Mouse (Mus musculus): ENCODE data around the gene Rnf152.

Rnf152 gene

DNA sequence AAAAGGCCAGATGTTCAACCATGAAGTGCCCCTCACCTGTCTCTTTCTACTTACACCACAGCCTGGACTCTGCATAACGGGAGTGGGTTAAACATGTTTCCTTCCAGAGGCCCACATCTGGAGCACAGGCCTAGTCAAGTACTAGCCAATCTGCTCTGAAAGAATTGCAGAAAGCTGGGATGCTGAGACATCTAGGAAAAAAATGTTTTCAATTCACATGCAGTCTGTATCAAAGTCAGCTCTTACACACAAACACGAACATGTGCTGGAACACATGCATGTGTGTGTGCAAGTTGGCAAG is 44.0 kb downstream of the Rnf152 start:
- DNase-seq (ENCODE audit: low spot score in 2 of 2), result no peak

DNA sequence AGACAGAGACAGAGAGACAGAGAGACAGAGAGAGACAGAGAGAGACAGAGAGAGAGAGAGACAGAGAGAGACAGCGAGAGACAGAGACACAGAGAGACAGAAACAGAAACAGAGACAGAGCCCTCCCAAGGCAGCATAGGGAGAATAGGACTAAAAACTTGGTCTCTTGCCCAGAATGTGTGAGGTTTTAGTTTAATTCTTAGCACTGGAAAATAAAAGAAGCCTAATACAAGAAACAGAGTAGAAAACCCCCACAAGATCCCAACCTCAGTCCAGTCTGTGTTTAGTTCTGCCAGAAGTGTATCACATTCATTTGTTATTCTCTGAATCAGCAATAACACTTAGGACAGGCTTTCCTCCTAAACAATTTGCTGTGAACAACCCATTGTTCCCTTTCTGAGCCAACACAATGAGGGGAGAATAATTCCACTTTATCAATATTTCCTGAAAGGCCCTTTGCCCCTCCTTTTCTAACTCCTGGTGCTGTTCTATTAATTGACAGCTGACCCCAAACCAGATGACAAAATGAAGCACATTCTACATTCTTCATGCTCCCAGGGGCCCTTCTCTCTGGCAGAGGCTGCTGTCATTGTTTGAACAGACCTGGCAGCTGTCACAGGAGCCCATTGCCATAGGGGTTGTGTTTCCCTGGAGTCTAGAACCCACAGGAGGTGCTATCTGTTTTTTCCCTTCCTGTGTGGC is 44.5 kb downstream of the Rnf152 start:
- DNase-seq (ENCODE audit: low spot score in 2 of 2), result no peak

DNA sequence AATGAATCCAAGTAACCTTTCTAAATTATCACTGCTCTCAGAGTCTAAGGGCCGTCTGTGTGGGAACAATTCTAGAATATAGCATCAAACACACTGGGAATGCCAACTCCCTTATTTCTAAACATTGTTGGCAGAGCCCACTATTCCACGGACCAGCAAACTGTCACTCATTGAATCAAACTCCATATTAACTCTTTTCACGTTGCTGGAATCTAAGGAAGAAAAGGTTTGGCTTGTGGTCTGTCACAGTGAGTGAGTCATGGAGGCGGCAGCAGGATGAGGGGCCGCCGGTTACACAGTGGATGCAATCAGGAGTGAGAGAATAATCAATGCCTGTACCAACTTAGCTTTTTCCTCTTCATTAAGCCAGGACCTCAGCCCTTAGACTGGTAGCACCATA is 54.3 kb downstream of the Rnf152 start:
- DNase-seq (ENCODE audit: low spot score in 2 of 2), result no peak

DNA sequence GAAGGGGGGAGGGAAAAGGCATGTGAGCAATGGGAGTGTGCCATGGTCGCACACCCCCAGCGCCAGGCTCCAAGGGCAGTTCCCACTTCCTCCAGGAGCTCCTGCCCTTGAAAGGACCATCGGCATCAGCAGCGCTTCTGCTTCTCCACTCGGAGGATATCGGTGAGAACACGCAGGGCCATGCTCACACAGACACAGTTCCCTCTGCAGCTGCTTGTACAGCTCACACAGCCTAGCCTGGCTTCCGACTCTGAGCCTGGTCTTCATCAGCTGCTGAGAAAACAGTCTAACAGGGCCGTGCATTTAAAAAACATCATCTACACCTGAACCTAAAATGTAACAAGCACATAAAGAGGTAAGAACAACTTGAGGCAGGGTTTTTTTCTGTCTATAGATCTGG is 54.7 kb downstream of the Rnf152 start:
- DNase-seq (ENCODE audit: low spot score in 2 of 2), result no peak

DNA sequence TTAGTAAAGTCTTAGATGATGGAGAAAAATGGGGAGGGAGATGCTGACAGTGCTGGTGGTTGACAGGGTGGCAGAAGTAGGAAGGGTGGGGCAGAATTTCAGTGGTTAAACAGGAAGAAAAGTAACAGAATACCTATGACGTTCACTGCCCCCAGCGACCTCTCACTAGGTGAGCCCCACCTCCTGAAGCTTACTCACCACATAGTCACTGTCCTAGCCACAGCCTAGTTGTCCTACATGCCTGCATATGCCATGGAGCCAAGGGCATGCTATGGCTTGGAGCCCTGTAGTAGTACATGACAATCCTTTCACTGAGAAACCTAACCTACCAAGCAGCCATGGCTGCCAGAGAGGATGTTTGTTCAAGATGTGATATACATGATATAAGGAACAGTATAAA is 64.7 kb downstream of the Rnf152 start:
- DNase-seq (ENCODE audit: low spot score in 2 of 2), result no peak

DNA sequence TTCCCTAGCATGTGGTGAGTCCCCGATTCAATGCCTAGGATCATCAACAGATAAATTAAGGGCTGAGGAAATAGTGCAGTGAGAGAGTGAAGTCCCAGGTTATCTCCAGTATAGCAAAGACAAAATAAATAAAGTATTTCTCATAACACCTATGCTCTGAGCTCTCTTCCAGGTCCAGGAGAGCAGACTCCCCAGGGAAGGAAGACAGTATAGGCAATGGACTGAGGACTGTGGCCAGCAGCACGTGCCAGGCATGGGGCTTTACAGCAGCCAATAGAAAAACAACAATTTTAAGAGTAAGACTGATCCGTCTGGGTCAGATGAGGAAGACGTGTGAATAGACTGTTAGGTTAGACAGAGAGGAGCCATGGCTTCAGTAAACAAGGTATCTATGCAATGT is 69.0 kb downstream of the Rnf152 start:
- no peak for DNase-seq (ENCODE audit: low spot score in 2 of 2)

DNA sequence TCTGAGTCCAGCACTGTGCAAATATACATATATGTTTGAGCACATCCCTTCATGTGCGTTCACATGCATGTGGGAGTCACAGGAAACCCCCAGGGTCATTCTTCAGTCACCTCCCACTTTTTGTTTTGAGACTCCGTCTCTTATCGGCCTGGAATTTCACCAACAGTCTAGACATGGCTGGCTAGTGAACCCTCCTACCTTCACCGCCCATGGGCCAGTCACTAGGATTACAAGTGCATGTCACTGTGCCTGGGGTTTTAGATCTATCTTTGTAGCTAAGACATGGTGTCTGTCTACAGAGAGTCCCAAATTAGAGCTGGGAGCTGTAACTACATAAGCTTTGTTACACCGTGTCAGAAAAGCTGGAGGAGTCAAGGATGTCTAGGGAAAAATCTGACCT is 69.6 kb downstream of the Rnf152 start:
- no peak for DNase-seq (ENCODE audit: low spot score in 2 of 2)

DNA sequence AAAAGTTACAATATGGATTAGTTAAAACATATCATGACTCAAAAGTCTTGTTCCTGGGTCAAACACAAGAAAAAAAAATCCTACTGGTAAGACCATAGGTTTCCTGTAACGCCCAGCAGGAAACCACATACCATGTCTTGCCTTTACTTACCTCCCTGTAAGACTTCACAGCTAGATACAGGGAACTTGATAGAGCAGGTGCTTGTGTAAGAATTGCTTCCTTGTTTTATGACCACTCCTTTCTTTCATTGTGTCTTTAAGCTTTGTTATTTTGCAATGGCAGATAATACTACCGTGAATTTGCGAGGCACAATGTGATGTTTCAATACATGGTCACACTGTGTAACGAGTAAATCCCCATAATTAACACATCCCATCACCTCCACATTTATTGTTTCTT is 71.5 kb downstream of the Rnf152 start:
- no peak for DNase-seq (ENCODE audit: low spot score in 2 of 2)

DNA sequence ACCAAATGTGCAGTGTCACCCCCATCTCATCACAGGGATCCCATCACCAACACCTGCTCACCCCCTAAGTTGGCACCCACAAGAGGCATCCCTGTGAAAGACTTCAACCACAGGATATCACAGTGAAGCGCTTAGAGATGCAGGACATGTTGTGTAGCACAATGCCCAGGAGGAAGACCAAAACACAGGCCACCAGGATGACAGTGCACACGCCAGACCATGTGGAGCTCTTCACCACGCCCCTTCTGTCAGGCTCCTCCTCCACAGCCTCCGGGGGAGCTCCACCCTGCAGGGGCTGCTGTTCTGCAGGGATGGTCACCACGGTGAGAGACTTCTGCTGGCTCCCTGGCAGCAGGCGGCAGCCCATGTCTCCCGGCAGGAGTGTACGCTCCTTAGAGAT is 72.4 kb downstream of the Rnf152 start:
- no peak for DNase-seq (ENCODE audit: low spot score in 2 of 2)

DNA sequence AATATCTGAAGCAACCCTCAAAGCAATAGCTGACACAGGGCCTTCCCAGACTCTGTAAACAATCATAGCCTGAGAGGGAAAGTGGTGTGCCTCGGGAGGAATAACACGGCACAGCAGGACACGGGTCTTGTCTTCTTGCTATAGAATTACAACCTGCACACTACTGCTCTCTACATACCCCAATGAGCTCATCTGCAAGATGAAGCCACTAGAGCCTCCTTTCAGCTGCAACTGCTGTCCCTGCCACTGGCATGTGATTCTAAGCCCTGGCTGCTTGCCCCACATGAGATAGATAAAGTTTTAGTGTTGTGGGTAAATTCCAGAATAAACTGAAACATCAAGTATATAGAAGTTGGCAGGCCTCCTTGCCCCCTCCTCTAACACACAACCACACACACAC is 75.2 kb downstream of the Rnf152 start:
- DNase-seq (ENCODE audit: low spot score in 2 of 2), result no peak

DNA sequence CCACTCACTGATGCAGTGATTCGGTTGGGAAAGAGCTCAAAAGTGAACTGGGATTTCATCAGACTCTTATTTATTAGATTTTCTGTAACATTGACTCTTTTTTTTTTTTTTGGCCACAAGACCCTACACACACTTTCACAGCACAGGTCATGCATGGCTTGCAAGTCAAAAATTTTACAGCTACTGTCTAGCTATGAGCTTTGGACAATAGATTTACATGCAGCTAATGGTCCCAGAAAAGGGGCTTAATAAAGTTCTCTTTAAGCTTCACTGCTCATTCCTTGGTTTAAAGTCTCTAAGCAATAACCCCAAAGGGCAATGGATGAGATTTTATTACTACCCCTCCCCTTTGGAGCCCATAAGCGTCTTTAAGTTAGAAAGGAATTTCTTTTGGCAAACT is 76.3 kb downstream of the Rnf152 start:
- no peak for DNase-seq (ENCODE audit: low spot score in 2 of 2)

DNA sequence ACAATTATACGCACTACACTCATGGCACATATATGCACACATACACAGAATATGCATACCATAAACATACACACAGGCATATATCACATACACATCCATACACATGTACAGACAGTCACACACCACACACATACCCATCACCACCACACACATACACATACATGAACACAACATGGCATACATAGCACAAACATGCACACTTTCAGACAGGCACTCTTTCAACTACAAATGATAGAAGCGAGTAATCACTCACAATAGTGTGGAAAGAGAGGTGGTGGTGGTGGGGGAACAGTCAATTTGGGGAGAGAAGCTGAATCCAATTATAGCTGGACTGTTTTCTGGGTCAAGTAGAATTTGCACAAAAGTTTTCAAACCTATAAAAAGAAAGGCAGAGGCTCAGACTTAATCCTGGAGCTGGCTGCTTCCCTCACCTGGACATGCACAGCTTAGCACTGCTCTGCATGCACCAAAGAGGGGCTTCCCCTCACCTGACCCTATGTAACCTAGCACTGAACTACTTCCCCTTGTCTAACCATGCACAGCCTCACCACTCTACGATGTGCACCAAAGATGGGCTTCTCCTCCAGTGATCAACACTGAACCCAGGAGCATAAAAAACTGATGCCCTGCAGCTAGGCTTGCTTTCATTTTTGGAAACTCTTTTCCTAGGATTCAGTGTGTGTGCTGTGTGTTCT is 81.9 kb downstream of the Rnf152 start:
- no peak for DNase-seq (ENCODE audit: low spot score in 2 of 2)

DNA sequence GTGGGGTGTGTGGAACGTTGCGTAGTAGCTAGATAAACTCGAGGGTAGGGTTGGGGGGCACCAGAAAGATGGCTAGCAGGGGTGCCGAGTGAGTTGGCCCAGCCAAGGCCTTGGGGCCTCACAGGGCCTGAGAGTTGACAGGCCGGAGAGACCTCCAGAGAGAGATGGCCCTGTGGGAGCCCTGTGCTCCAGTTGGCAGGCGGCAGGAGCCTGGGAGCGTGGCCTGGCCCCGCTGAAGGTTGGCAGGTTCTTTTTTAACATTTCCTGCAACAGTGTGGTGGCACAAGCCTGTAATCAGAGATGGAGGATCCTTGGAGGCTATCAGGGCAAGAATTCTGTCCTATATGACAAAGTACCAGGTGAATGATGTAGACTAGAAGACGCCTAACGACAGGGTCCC is 85.4 kb downstream of the Rnf152 start:
- no peak for DNase-seq (ENCODE audit: low spot score in 2 of 2)

DNA sequence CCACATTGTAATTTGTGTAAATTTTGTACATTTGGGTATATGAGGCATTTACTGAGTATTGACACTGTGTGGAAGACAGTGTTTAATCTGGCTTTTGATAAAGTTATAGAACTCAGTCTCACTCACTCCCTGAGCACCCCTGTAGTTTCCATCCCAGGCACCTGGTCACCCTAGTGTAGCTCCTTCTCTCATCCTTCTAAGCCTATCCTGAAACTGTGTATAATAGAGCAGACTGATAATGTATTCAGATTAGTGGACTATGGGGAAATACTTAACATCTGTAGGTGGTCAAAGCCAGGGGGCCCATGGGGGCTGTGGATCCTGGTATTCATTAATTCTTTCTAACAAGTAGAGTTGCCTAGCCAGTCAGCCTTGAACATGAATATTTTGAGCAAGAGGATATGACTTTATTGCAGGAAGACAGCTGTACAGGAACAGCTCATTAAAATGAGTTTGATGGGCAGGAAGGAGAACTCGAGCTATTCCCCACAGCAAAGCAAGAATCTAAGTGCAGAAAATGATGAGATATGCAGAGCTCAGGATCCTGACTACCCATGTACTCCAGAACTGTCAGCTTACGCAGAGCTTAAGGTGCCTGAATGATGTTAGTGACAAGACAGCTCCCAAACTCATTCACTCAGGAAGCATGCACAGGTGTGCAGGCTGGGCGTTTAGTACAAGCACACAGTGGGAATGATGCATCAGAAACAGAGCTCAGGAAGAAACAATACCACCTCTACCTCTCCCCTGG is 93.1 kb downstream of the Rnf152 start:
- no peak for DNase-seq (ENCODE audit: low spot score in 2 of 2)

DNA sequence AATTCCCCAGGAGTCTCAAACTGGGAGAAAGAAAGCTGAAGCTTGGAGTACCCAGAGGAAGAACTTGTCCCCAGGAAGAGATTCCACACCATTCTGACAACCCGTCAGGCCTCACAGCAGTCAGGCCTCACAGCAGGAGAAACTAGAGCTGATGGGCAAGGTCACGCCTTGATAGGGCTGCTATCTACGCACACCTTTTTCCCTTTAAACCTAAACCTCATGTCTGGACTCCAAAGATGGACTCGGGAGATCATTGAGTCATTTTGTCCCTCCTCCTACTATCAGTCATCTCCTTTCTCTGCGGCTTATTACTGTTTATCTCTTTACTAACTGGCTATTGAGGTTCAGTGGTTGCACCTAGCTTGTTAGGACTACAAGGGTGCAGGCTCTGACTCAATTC is 96.3 kb downstream of the Rnf152 start:
- DNase-seq (ENCODE audit: low spot score in 2 of 2), result no peak

DNA sequence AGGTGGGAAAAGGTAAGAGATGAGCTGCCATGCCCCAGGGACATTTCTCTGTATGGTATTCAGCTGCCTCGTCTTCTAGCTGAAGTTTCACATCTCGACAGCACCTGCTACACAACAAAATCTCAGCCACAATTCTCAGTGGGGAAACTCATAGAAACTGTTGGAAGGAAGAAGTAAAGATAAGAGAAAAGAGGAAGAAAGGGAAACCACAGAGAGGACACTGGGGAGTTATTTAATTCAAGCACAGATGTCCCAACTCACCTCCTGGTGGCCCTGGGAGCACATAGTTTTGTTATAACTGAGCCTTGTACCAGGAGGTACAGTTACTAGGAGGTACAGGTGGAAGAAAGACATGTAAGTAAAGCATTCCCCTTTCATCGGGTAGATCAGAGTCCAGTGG is 99.3 kb downstream of the Rnf152 start:
- no peak for DNase-seq (ENCODE audit: low spot score in 2 of 2)

DNA sequence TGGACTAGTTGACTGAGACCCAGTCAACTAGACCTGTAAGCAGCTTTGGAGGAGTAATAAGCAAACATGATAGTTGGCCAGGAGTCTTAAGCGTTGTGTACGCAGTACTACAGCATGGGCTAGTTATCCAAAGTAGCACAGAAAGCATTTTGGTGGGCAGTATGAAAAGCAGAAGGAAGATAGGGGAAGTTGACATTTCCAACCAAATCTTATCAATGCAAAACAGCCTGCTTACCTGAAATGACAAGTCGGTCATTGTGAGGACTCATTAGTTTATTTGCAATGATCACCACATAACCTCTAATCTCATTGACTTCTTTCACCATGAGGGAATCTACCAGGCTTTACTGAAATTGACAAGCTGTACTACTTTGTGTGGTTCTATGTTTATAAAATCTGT is 107.3 kb downstream of the Rnf152 start:
- no peak for DNase-seq (ENCODE audit: low spot score in 2 of 2)

DNA sequence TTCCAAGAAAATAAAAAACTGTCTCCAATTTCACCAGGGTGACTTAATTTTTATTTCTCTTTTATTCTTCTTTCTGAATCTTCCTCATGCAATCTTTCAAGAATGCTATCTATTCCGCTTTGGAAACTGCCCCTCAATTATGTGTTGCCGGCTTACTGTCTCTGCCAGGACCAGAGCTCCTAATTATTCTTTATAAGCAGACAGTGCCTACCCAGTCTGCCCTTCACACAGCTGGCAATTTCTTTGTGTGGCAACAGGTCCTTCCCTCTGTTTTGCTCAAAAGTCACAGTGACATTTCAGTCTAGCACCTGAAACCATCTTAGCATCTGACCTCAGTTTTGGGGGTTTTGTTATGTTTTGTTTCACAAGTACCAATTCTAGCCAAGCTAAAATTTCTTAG is 109.9 kb downstream of the Rnf152 start:
- DNase-seq (ENCODE audit: low spot score in 2 of 2), result no peak

DNA sequence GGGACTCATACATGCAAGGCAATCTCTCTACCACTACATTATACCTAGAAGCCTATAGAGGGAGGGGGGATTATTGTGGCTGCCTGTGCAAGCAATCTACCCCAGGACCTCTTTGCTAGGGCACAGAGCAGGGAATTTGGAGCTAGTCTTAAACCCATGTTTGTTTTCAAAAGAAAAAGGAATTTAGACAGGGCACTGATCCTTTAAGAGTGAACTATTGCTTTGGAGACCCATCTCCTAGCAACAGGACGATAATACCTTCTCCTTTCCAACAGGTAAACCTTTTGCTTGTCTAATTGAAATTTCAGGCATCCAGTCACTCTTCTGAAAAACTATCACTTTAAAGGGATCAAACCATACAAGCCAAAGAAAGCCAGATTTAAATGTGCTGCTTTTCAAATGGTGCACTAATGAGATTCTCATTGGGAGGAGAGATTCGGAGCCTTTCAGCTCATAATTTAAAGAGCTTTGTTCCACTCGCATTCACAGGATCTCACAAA is 110.4 kb downstream of the Rnf152 start:
- no peak for DNase-seq (ENCODE audit: low spot score in 2 of 2)

DNA sequence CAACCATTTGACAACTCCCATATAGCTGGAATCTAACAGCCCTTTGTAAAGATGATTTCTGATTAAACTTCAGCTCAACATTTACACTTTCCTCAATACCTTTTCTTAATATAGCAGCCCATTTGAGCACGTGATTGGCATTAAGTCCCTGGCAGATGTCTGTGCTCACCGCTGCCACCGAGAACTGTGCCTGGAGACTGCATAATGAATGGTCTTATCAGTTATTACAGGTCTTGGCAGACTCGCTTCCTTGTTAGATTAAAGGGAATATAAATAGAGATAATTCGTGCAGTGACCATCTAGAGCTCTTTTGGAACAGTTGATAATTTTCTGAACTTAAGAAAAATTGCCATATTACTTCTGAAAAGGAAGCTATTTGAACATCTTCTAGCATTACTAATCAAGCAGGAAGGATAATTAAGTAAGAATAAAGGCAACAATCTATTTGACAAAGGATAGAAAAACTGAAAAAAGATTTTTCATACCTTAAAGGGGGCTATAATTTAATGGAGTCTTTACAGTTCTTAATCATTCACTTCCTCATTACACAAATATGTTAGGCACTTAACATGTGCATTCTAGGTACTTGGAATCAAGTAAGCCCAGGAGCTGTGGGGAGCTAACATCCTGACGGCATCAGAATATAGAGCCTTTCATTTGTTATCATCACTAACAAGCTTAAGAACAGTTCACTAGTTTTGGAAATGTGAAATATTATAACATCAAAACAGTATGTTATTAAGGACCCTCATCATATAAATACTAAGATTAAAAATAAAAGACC is 113.0 kb downstream of the Rnf152 start:
- DNase-seq (ENCODE audit: low spot score in 2 of 2), result no peak

DNA sequence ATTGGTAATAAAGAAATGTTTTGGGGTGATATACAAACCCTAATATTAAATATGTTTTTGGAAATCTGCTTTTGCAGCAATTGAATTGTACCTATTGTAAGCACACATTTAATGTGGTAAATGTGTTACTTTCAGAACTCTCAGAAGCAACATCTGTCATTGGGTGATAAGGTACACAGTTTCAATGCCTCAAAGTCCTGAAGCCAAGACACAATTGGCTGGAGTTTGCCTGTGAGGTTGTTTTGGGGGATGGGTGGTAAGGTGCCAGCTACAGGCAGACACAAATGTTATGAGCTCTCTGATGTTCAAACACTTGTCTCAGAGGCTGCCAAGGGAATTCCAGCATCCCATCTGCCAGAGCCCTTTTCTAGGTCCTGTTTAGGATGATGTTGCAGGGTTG is 116.3 kb downstream of the Rnf152 start:
- no peak for DNase-seq (ENCODE audit: low spot score in 2 of 2)
